Mouse (Mus musculus) naive thymus-derived CD4-positive, alpha-beta T cell, adult 5 months (primary cell): Measurements from ENCODE around the gene Ankrd45. TPM values are rescaled to one million over a fixed set of nuclear protein-coding genes. Genes with fewer than 3 reads are reported as not detected.

Experiments used
- polyA plus RNA-seq: library from polyadenylated mRNA; unstranded; fragments of 100-300 nt; shearing (Covaris generic); gene quantifications from one replicate; pipeline ENCODE4 v1.2.1, GENCODE M21; 2017

The Ankrd45 gene
- polyA plus RNA-seq, result not detected

GRCm38 (mm10) chr1:161142531-161143159 lies at the start of gene Ankrd45:
TSS of gene Ankrd45 (plus strand) at chr1:161142691.

GRCm38 (mm10) chr1:161130726-161131664 lies 11.5 kb upstream of the Ankrd45 start, which contains the start of gene Klhl20:
TSS of gene Klhl20 (minus strand) at chr1:161131511.

GRCm38 (mm10) chr1:161159214-161159613 lies 16.7 kb downstream of the Ankrd45 start, which contains the start of gene Tex50:
TSS of gene Tex50 (minus strand) at chr1:161159314.

Other genes with a start within 250 kb of the Ankrd45 start
- 32.9 TPM for gene Rc3h1, start 236.3 kb upstream of the Ankrd45 start, polyA plus RNA-seq
- 1.1 TPM for gene Serpinc1, start 164.1 kb upstream of the Ankrd45 start, polyA plus RNA-seq
- gene Zbtb37, start 107.8 kb upstream of the Ankrd45 start, polyA plus RNA-seq, result 11.4 TPM
- gene Dars2, start 72.0 kb upstream of the Ankrd45 start, polyA plus RNA-seq, result 11.5 TPM
- gene Cenpl, start 72.0 kb upstream of the Ankrd45 start, polyA plus RNA-seq, result 43.7 TPM
- gene Klhl20, start 11.2 kb upstream of the Ankrd45 start, polyA plus RNA-seq, result 19.6 TPM
- gene Tex50, start 16.6 kb downstream of the Ankrd45 start, polyA plus RNA-seq, result not detected
- gene Prdx6, start 108.5 kb downstream of the Ankrd45 start, polyA plus RNA-seq, result 1,237 TPM